Mouse (Mus musculus) lung, postnatal 0 days (tissue): ENCODE data around the gene Rsf1.

Experiments used
- CTCF ChIP-seq: IDR thresholded peaks from 2 replicates; pipeline ENCODE4 v1.5.1; 2016; ENCODE audit warnings: antibody characterized with exemption, mild to moderate bottlenecking
- EP300 ChIP-seq: IDR thresholded peaks from 2 replicates; pipeline ENCODE4 v1.6.1; 2016; ENCODE audit warnings: antibody characterized with exemption, mild to moderate bottlenecking, control low read depth

DNA sequence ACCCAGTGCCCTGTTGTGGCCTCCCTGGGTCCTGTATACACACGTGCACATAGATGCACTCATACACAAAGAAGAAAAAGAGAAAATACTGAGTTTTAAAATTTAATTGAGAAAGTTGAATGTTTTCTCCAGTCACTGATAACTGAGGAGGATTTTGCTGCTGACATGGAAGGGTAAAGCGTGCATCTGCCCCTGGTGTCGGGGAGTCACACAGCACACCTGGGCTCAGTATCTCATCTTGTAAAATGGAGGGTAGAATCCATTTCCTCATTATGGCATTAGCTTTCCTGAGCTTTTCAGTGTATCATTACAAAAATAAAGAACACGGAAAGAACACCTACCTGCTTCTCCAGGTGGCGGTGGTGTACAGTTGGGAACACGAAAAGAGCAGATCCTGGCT, 145.7 kb downstream of the Rsf1 start:
- TF ChIP-seq EP300 (no peak), CTCF (no peak)
